Mouse (Mus musculus) midbrain, embryonic 15.5 days (tissue): ENCODE results near the gene Dennd1a. TPM values are rescaled to one million over a fixed set of nuclear protein-coding genes. Genes with fewer than 3 reads are reported as not detected.

Experiments used
- ATAC-seq: fragments of 200-750 bp; cut with Nextera tagmentation; replicated peaks from 2 replicates; pipeline ENCODE4 v1.8.0; 2017; ENCODE audit warnings: moderate TSS enrichment
- H3K27ac ChIP-seq: fragments of 300-500 bp; sonication (generic); 2 replicates; pipeline ENCODE4 v1.5.1; 2015; ENCODE audit warnings: mild to moderate bottlenecking, inconsistent platforms
- H3K27me3 ChIP-seq: fragments of 300-500 bp; sonication (generic); replicated peaks from 2 replicates; pipeline ENCODE4 v1.6.1; 2015; ENCODE audit warnings: inconsistent platforms
- H3K36me3 ChIP-seq: fragments of 300-500 bp; sonication (generic); replicated peaks from 2 replicates; pipeline ENCODE4 v1.6.1; 2015; ENCODE audit warnings: inconsistent platforms
- H3K4me1 ChIP-seq: fragments of 300-500 bp; sonication (generic); 2 replicates; pipeline ENCODE4 v1.6.1; 2015; ENCODE audit warnings: inconsistent platforms
- H3K4me2 ChIP-seq: fragments of 300-500 bp; sonication (generic); 2 replicates; pipeline ENCODE4 v1.6.1; 2015; ENCODE audit warnings: inconsistent platforms, mild to moderate bottlenecking, moderate library complexity
- H3K4me3 ChIP-seq: fragments of 300-500 bp; sonication (generic); 2 replicates; pipeline ENCODE4 v1.5.1; 2015; ENCODE audit warnings: mild to moderate bottlenecking, inconsistent platforms
- H3K9ac ChIP-seq: fragments of 300-500 bp; sonication (generic); 2 replicates; pipeline ENCODE4 v1.6.1; 2015; ENCODE audit warnings: mild to moderate bottlenecking, inconsistent platforms
- H3K9me3 ChIP-seq: fragments of 300-500 bp; sonication (generic); 2 replicates; pipeline ENCODE4 v1.6.1; 2016; ENCODE audit warnings: inconsistent platforms
- WGBS: fragments of 180-500 bp; shearing (Covaris S2); methylation state at CpG from one replicate; pipeline ENCODE4 v1.1.7; 2015; ENCODE audit warnings: mixed read lengths; 5-methylcytosine and 5-hydroxymethylcytosine counted together
- polyA plus RNA-seq: library from polyadenylated mRNA; unstranded; fragments of >200 nt; fragmentation: Nextera tagmentation; extraction: Ambion mirVana; gene quantifications from 2 replicates; pipeline ENCODE4 v1.2.1, GENCODE M21; 2015

The Dennd1a gene
- polyA plus RNA-seq, 1 experiment from 2014 or later, result 26.1 TPM

GRCm38 (mm10) chr2:38051485-38052085, 235.6 kb downstream of the Dennd1a start:
- peaks cover 6% of the 10 kb centered on the region; the same call in 1 of the 2 replicates for H3K4me1 ChIP-seq

DNA sequence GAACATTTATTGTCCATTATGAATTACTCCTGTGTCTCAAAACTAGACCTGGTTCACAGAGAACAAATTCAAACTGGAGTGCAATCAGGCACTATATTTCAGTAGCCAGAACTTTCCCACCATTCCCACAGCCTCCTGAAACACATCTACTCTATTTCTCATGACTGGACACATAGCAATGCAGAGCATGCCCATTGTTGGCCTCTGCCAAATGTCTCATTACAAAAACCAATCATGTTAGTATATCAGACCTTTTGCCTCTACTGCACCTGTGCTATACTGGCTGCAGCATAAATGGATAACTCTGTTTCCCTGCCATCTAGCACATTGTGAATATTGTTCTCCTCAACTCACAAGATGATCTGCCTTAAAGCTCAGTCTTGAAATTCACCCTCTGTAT, 238.2 kb downstream of the Dennd1a start:
- H3K4me1 ChIP-seq, result peaks cover 6% of the 10 kb centered on the region; the same call in 1 of the 2 replicates
- H3K27me3 ChIP-seq, result no peaks in the 10 kb centered on the region
- H3K36me3 ChIP-seq, result no peaks in the 10 kb centered on the region
- H3K9me3 ChIP-seq, result no peaks in the 10 kb centered on the region
- no peak overlapping the region for H3K27ac ChIP-seq
- ATAC-seq, result no peak
- no peak overlapping the region for H3K4me3 ChIP-seq
- H3K9ac ChIP-seq, result no peak overlapping the region
- no peak overlapping the region for H3K4me2 ChIP-seq

More at GRCm38 (mm10) chr2:38051485-38052085, 235.6 kb downstream of the Dennd1a start:
- H3K9me3 ChIP-seq, result no peaks in the 10 kb centered on the region
- H3K4me2 ChIP-seq, result no peak overlapping the region
- no peak overlapping the region for H3K27ac ChIP-seq
- no peak for ATAC-seq
- H3K27me3 ChIP-seq, result no peaks in the 10 kb centered on the region
- H3K9ac ChIP-seq, result no peak overlapping the region
- 44% methylated on average over 1 of the region's 1 CpGs for WGBS
- H3K36me3 ChIP-seq, result no peaks in the 10 kb centered on the region
- no peak overlapping the region for H3K4me3 ChIP-seq

DNA sequence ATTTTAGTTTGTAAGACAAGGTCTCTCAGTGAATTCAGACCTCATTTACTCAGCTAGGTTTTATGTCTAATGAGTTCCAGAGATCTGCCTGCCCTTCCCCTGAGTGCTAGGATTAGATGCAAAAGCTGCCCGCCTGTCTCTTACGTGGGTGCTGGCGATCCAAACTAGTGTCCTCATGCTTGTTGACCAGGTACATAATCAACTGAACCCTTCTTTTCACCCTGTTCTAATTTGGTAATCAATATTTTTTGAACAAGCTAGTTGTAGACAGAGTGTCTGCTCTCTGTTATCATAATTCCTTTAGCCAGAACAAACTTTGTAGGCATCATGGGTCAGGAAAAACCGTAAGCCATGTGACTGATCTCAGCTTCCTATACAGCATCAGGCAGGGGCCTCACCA, 241.9 kb downstream of the Dennd1a start:
- no peak overlapping the region for H3K4me3 ChIP-seq
- H3K9ac ChIP-seq, result no peak overlapping the region
- WGBS, result 87% methylated on average over 4 of the region's 4 CpGs
- H3K9me3 ChIP-seq, result no peaks in the 10 kb centered on the region
- no peak overlapping the region for H3K4me2 ChIP-seq
- ATAC-seq, result no peak
- H3K4me1 ChIP-seq, result 0 out of 2 replicates have a peak, but pooled peaks cover 4% of the 10 kb centered on the region
- H3K27me3 ChIP-seq, result no peaks in the 10 kb centered on the region
- no peaks in the 10 kb centered on the region for H3K36me3 ChIP-seq
- H3K27ac ChIP-seq, result no peak overlapping the region

DNA sequence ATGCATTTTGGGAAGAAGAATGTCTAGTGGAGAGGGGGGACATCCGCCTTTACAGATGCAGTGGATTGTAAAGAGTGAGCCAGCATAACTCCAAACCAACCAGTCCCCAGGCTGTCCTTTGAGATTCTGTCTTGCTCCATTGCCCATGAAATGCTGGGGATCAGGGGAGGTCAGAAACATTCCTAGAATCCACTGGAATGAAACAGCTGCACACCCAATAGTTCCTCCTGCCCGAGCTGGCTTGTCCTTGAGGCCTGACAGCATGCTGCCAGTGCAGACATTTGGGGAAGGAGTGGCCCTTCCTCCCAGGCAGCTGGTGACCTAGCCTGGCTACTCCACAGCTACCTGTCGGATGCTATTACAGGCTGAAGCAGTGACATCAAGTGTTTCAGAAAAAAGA, 246.3 kb downstream of the Dennd1a start:
- ATAC-seq, result no peak
- H3K27ac ChIP-seq, result no peak overlapping the region

GRCm38 (mm10) chr2:38039621-38040020, 247.6 kb downstream of the Dennd1a start:
- 0 out of 2 replicates have a peak, but pooled peaks cover 4% of the 10 kb centered on the region for H3K4me1 ChIP-seq
- H3K9me3 ChIP-seq, result no peaks in the 10 kb centered on the region
- H3K4me3 ChIP-seq, result no peak overlapping the region
- no peak overlapping the region for H3K4me2 ChIP-seq
- no peak overlapping the region for H3K27ac ChIP-seq
- no peaks in the 10 kb centered on the region for H3K27me3 ChIP-seq
- WGBS, result 32% methylated on average over 1 of the region's 1 CpGs
- no peak for ATAC-seq
- no peaks in the 10 kb centered on the region for H3K36me3 ChIP-seq
- no peak overlapping the region for H3K9ac ChIP-seq

More for the DNA sequence above, 246.3 kb downstream of the Dennd1a start:
- H3K9ac ChIP-seq, result no peak overlapping the region
- no peak overlapping the region for H3K4me3 ChIP-seq
- H3K4me2 ChIP-seq, result no peak overlapping the region
- no peaks in the 10 kb centered on the region for H3K27me3 ChIP-seq
- 24% methylated on average over 3 of the region's 3 CpGs for WGBS
- H3K36me3 ChIP-seq, result no peaks in the 10 kb centered on the region
- H3K9me3 ChIP-seq, result no peaks in the 10 kb centered on the region
- H3K4me1 ChIP-seq, result 0 out of 2 replicates have a peak, but pooled peaks cover 4% of the 10 kb centered on the region

DNA sequence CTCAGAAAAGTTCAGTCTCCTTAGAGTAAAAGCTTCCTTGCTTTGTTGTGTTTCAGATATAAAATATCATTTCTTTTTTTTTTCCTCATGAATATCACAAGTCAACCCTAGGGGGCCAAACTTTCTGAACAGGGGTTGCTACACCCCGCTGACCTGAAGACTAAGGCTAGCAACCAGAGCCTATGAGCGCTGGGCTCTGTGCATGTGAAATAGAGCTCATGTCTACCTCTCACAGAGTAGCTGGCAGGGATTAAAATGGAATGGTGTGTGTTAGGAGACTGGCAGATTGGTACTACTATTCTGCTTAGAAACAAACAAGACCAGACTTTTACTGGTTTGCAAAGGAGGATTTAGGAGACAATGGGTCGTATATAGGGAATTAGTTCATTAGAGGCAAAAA, 258.9 kb downstream of the Dennd1a start:
- ATAC-seq, result no peak
- Histone ChIP-seq H3K36me3 (no peaks in the 10 kb centered on the region), H3K27ac (no peak overlapping the region; the same call in 1 of the 2 replicates), H3K4me2 (no peak overlapping the region), H3K9ac (no peak overlapping the region), H3K27me3 (no peaks in the 10 kb centered on the region), H3K4me3 (no peak overlapping the region), H3K9me3 (no peaks in the 10 kb centered on the region), H3K4me1 (peaks cover 2% of the 10 kb centered on the region; the same call in 1 of the 2 replicates)
- WGBS, result 42% methylated on average over 3 of the region's 3 CpGs

DNA sequence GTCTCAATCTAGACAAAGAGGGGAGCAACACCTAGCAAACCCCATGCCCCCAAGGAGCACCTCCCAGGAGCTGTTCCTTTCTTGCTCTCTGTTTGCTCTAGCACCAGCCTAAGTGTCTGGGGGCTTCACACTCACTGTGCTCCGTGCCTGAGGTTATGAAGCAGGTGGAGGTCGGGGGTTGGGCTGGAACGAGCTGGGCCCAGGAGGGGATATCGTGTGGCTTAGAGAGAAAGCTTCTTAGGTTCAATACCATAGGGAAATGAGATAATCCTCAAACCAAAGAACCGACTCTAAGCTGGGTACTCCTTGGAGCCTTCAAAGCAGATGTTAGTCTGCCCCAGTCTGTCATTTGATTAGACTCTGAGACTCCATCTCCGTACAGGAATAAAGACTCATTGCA, 261.6 kb downstream of the Dennd1a start:
- 13% methylated on average over 6 of the region's 6 CpGs for WGBS
- Histone ChIP-seq H3K27ac (no peak overlapping the region), H3K4me2 (no peak overlapping the region), H3K9me3 (no peaks in the 10 kb centered on the region), H3K4me3 (no peak overlapping the region), H3K36me3 (no peaks in the 10 kb centered on the region), H3K9ac (no peak overlapping the region), H3K4me1 (peaks cover 7% of the 10 kb centered on the region; the same call in 1 of the 2 replicates), H3K27me3 (no peaks in the 10 kb centered on the region)
- ATAC-seq, result peak; percentile 42; the same call in 1 of the 2 replicates

GRCm38 (mm10) chr2:38023741-38024130, 263.5 kb downstream of the Dennd1a start:
- no peak overlapping the region for H3K27ac ChIP-seq
- no peaks in the 10 kb centered on the region for H3K9me3 ChIP-seq
- no peaks in the 10 kb centered on the region for H3K27me3 ChIP-seq
- H3K4me2 ChIP-seq, result no peak overlapping the region
- no peak overlapping the region for H3K9ac ChIP-seq
- peaks cover 7% of the 10 kb centered on the region; the same call in 1 of the 2 replicates for H3K4me1 ChIP-seq
- H3K36me3 ChIP-seq, result no peaks in the 10 kb centered on the region
- WGBS, result 78% methylated on average over 4 of the region's 4 CpGs
- H3K4me3 ChIP-seq, result no peak overlapping the region
- ATAC-seq, result no peak

- Histone ChIP-seq H3K36me3 (no peaks in the 10 kb centered on the region), H3K9ac (no peak overlapping the region), H3K9me3 (no peaks in the 10 kb centered on the region), H3K4me2 (no peak overlapping the region), H3K27me3 (no peaks in the 10 kb centered on the region), H3K4me1 (peaks cover 7% of the 10 kb centered on the region; the same call in 1 of the 2 replicates), H3K27ac (no peak overlapping the region), H3K4me3 (no peak overlapping the region)
- WGBS, result 78% methylated on average over 9 of the region's 9 CpGs
- ATAC-seq, result no peak
These were observed 264.0 kb downstream of the Dennd1a start for GRCm38 (mm10) chr2:38023054-38023740.

GRCm38 (mm10) chr2:38021166-38021565, 266.0 kb downstream of the Dennd1a start:
- no peak overlapping the region for H3K27ac ChIP-seq
- no peak overlapping the region for H3K4me2 ChIP-seq
- H3K9ac ChIP-seq, result no peak overlapping the region
- peaks cover 7% of the 10 kb centered on the region; the same call in 1 of the 2 replicates for H3K4me1 ChIP-seq
- peak; percentile 69 for ATAC-seq
- no peak overlapping the region for H3K4me3 ChIP-seq
- H3K9me3 ChIP-seq, result no peaks in the 10 kb centered on the region
- WGBS, result 65% methylated on average over 9 of the region's 9 CpGs
- no peaks in the 10 kb centered on the region for H3K27me3 ChIP-seq
- no peaks in the 10 kb centered on the region for H3K36me3 ChIP-seq

DNA sequence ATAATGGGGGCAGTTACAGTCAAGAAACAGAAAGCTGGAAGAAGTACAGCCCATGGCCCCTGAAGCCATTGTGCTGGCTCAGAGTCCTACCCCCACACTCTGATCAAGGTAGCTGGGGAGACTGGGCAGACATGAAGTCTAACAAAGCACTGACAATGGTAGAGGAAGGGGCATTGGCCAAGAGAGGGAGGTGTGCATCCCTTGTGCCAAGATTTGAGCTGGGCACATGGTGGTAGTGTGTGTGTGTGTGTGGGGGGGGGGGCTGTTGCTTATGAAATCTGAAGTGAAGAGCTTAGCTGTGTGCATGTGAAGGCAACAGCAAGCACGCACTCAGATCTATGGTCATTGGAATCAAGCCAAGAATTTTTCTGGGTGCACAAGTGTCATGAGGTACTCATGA, 272.5 kb downstream of the Dennd1a start:
- Histone ChIP-seq H3K27ac (no peak overlapping the region), H3K27me3 (no peaks in the 10 kb centered on the region), H3K4me2 (no peak overlapping the region), H3K36me3 (no peaks in the 10 kb centered on the region), H3K4me1 (peaks cover 14% of the 10 kb centered on the region), H3K9ac (no peak overlapping the region), H3K9me3 (no peaks in the 10 kb centered on the region), H3K4me3 (no peak overlapping the region)
- ATAC-seq, result no peak
- WGBS, result 61% methylated on average over 1 of the region's 1 CpGs

DNA sequence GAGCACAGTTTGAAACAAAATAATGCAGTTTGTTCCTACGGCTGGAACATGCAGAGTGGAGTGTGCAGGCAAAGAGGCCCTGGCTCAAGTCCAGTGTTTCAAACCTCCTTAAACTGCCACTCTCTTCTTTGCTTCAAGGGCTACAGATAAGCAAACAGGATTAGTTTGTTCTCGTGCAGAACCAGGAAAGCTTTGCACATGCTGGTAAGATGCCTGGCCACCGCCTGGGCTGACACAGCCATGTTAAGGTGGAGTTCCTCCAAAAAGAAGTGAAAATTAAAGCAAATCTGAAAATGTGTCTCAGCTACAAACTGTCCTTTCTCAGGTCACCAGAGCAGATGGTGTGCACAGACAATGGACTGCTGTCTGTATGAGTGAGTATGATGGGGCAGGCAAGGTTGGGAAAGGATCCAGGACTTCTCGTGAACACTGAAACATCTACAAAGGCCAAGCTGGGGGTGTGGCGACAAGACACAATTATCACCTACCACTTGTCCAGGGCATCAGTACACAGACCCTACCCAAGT, 273.3 kb downstream of the Dennd1a start:
- no peaks in the 10 kb centered on the region for H3K9me3 ChIP-seq
- H3K27me3 ChIP-seq, result no peaks in the 10 kb centered on the region
- ATAC-seq, result peak; percentile 79
- 26% methylated on average over 5 of the region's 5 CpGs for WGBS
- H3K9ac ChIP-seq, result no peak overlapping the region
- peaks cover 14% of the 10 kb centered on the region for H3K4me1 ChIP-seq
- peak overlapping the region; percentile 31; the same call in 1 of the 2 replicates for H3K27ac ChIP-seq
- no peaks in the 10 kb centered on the region for H3K36me3 ChIP-seq
- H3K4me2 ChIP-seq, result no peak overlapping the region
- no peak overlapping the region for H3K4me3 ChIP-seq
